Mouse (Mus musculus): Measurements from ENCODE around the gene Trim38. TPM values are rescaled to one million over a fixed set of nuclear protein-coding genes. Genes with fewer than 3 reads are reported as not detected.

The Trim38 gene
- total and polyA plus RNA-seq, 3 experiments = 0.11 TPM; not detected in 2

GRCm38 (mm10) chr13:23744421-23745380, 25.0 kb upstream of the Trim38 start (continued):
- TF ChIP-seq RCOR1 (conservative IDR thresholded peaks at IDR 0.05; ENCODE audit: low read depth, low read length) (peak; percentile 97), SMC3 (IDR thresholded peaks at IDR 0.05; ENCODE audit: low read depth, low read length) (peak; percentile 8), IRF4 (IDR thresholded peaks at IDR 0.05; ENCODE audit: low read depth, low read length) (no peak), E2F4 (IDR thresholded peaks at IDR 0.05; ENCODE audit: insufficient replicate concordance, low read depth, low read length) (0 out of 2 replicates have a peak, but pooled peaks have one; percentile 3), NELFE (IDR thresholded peaks at IDR 0.05; ENCODE audit: low read depth, low read length) (peak; percentile 82; the same call in 1 of the 2 replicates), NRF1 (IDR thresholded peaks at IDR 0.05; ENCODE audit: low read depth, low read length) (no peak)

GRCm38 (mm10) chr13:23745381-23746161, 24.1 kb upstream of the Trim38 start, which contains the start of gene Hist1h3c:
TSS of gene Hist1h3c (minus strand) at chr13:23745602.
- H3K4me1 ChIP-seq (ENCODE audit: control insufficient read depth in 1 of 2, insufficient read depth in 2 of 2) = peaks cover 3 to 45% of the 10 kb centered on the region in 2 experiments; a peak in 3 of 4 replicates
- H3K79me2 ChIP-seq (replicated peaks; ENCODE audit: control insufficient read depth, extremely low read depth, insufficient read depth, poor library complexity, severe bottlenecking) = no peaks in the 10 kb centered on the region
- DNase-seq (ENCODE audit: extremely low read depth) = peak; percentile 95
- TF ChIP-seq POLR2AphosphoS2 (IDR thresholded peaks at IDR 0.05; ENCODE audit: low read depth, low read length) = peak; percentile 87; the same call in 1 of the 2 replicates
- peak; percentile 59; the same call in 1 of the 2 replicates for TF ChIP-seq CHD2 (IDR thresholded peaks at IDR 0.05; ENCODE audit: low read length)
- no peak for TF ChIP-seq GABPA (IDR thresholded peaks at IDR 0.05; ENCODE audit: insufficient replicate concordance, low read depth, low read length)
- TF ChIP-seq KAT2A (IDR thresholded peaks at IDR 0.05; ENCODE audit: insufficient replicate concordance, low read length) = no peak
- no peak for TF ChIP-seq MAZ (IDR thresholded peaks at IDR 0.05; ENCODE audit: low read depth, low read length)
- TF ChIP-seq ETS1 (conservative IDR thresholded peaks at IDR 0.05; ENCODE audit: low read depth, low read length) = no peak
- TF ChIP-seq MYC (IDR thresholded peaks at IDR 0.05; ENCODE audit: low read depth, low read length) = no peak
- peak; percentile 100 for TF ChIP-seq E2F4 (IDR thresholded peaks at IDR 0.05; ENCODE audit: insufficient replicate concordance, low read depth, low read length)
- TF ChIP-seq PAX5 (IDR thresholded peaks at IDR 0.05; ENCODE audit: low read length) = no peak
- TF ChIP-seq IRF4 (IDR thresholded peaks at IDR 0.05; ENCODE audit: low read depth, low read length) = no peak
- peak; percentile 47; the same call in 1 of the 2 replicates for TF ChIP-seq MXI1 (IDR thresholded peaks at IDR 0.05; ENCODE audit: low read depth, low read length)
- peak; percentile 99 for TF ChIP-seq ZMIZ1 (IDR thresholded peaks at IDR 0.05; ENCODE audit: low read depth, low read length)
- TF ChIP-seq CTCF (conservative IDR thresholded peaks at IDR 0.05 in 1 of 2, IDR thresholded peaks at IDR 0.05 in 1 of 2; ENCODE audit: low read depth in 2 of 2, low read length in 2 of 2) = no peak
- TF ChIP-seq ZC3H11A (IDR thresholded peaks at IDR 0.05; ENCODE audit: low read depth, low read length) = no peak
- peak; percentile 60; the same call in 1 of the 2 replicates for TF ChIP-seq SIN3A (IDR thresholded peaks at IDR 0.05; ENCODE audit: low read length)
- no peak for TF ChIP-seq RAD21 (IDR thresholded peaks at IDR 0.05; ENCODE audit: low read depth, low read length)
- TF ChIP-seq ELF1 (IDR thresholded peaks at IDR 0.05; ENCODE audit: low read depth, low read length) = no peak
- no peak; the same call in 1 of the 2 replicates for TF ChIP-seq USF2 (conservative IDR thresholded peaks at IDR 0.05; ENCODE audit: low read depth, low read length)
- TF ChIP-seq UBTF (IDR thresholded peaks at IDR 0.05; ENCODE audit: low read depth, low read length) = peak; percentile 91; the same call in 1 of the 2 replicates
- TF ChIP-seq ZNF384 (IDR thresholded peaks at IDR 0.05; ENCODE audit: low read depth, low read length) = peak; percentile 91
- no peak for TF ChIP-seq RCOR1 (conservative IDR thresholded peaks at IDR 0.05; ENCODE audit: low read depth, low read length)
- TF ChIP-seq USF1 (IDR thresholded peaks at IDR 0.05; ENCODE audit: low read depth, low read length) = no peak
- TF ChIP-seq NRF1 (IDR thresholded peaks at IDR 0.05; ENCODE audit: low read depth, low read length) = no peak
- TF ChIP-seq TCF12 (IDR thresholded peaks at IDR 0.05; ENCODE audit: low read depth, low read length) = peak; percentile 68
- TF ChIP-seq JUN (IDR thresholded peaks at IDR 0.05; ENCODE audit: insufficient read depth, low read depth, low read length) = no peak
- no peak for TF ChIP-seq CHD1 (IDR thresholded peaks at IDR 0.05; ENCODE audit: low read depth, low read length)
- no peak for TF ChIP-seq EP300 (IDR thresholded peaks at IDR 0.05; ENCODE audit: low read length)
- peak; percentile 99 for TF ChIP-seq NELFE (IDR thresholded peaks at IDR 0.05; ENCODE audit: low read depth, low read length)
- peak; percentile 99 for TF ChIP-seq TBP (conservative IDR thresholded peaks at IDR 0.05; ENCODE audit: low read depth, low read length)
- TF ChIP-seq BHLHE40 (IDR thresholded peaks at IDR 0.05; ENCODE audit: low read depth, low read length) = no peak

More at GRCm38 (mm10) chr13:23745381-23746161, 24.1 kb upstream of the Trim38 start, which contains the start of gene Hist1h3c:
- H3K4me2 ChIP-seq (ENCODE audit: insufficient read depth, low read depth, poor library complexity, severe bottlenecking) = peak within 1 kb of the TSS; percentile 74; the same call in 1 of the 2 replicates
- peak within 1 kb of the TSS; percentile 13 to 49 (median 49) for H3K4me3 ChIP-seq (replicated peaks in 1 of 3; ENCODE audit: low read depth in 2 of 3, low read length in 2 of 3, poor library complexity in 1 of 3)
- H3K9ac ChIP-seq (ENCODE audit: insufficient read depth, low read depth) = peak within 1 kb of the TSS; percentile 99
- H3K9me3 ChIP-seq (replicated peaks; ENCODE audit: low read length) = no peaks in the 10 kb centered on the region
- H3K27me3 ChIP-seq (replicated peaks) = no peaks in the 10 kb centered on the region
- no peaks in the 10 kb centered on the region for H3K36me3 ChIP-seq (replicated peaks in 1 of 2; ENCODE audit: control insufficient read depth in 1 of 2, insufficient read depth in 1 of 2, low read length in 1 of 2)
- in situ Hi-C loops (cut with MboI; ENCODE audit: low pct_ligation_motif_present, low pct_unique_long_range_greater_than_20kb, low sequenced_read_pairs) (no loop called here), dilution Hi-C loops (cut with MboI; ENCODE audit: extremely low pct_ligation_motif_present, extremely low pct_unique_long_range_greater_than_20kb, low sequenced_read_pairs) (loop anchor here (10.0 kb wide), 1 partner anchor 51 kb away; the partner anchor contains the start of genes Hist1h1t and Hist1h4c)
- peak within 1 kb of the TSS; percentile 93 for H3K27ac ChIP-seq (ENCODE audit: insufficient read depth, low read depth)
